Mouse (Mus musculus): ENCODE data around the gene Mafg. TPM values are rescaled to one million over a fixed set of nuclear protein-coding genes. Genes with fewer than 3 reads are reported as not detected.

Gene Mafg
- polyA plus RNA-seq, 1 experiment from 2014 or later, result 37.5 TPM

DNA sequence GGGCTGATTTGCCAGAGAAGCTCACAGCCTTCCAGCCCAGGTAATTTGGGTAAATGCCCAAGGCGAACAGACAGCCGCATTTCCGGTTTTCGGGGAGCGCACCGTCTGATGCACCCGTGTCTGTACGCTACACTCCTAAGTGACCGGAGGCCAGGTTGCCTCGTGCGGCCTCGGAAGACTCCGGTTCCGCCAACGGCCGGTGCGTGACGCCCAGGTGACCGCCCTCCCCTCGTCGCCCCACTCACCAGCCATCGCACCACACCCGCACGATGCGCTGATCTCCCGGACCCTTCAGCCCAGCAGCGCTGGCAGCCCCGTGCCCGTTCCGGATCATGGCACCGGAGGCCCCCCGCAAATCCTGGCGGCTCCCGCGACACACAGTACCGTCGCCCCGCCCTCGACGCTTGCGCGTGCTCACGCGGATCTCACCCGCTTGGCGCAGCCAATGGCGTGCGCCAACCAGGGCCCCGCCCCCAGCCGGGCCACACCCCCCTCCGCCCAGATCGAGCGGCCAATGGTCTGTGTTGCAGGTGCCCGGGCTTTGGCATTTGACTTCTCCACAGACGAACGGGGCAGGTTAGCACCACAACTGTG is 15.8 kb downstream of the Mafg start, which contains the start of gene Pcyt2:
TSS of gene Pcyt2 (minus strand) at position 418 of the 594 bp plus-strand sequence.
- Histone ChIP-seq H3K36me3 (ENCODE audit: control insufficient read depth, insufficient read depth, low read length) (peaks cover 42% of the 10 kb centered on the region), H3K4me3 (ENCODE audit: low read depth, low read length) (peak within 1 kb of the TSS; percentile 80), H3K4me1 (ENCODE audit: control insufficient read depth, insufficient read depth, low read length) (peaks cover 19% of the 10 kb centered on the region), H3K9ac (ENCODE audit: low read depth, low read length) (peak within 1 kb of the TSS; percentile 87), H3K9me3 (replicated peaks; ENCODE audit: control insufficient read depth, low read length, poor library complexity, severe bottlenecking) (no peaks in the 10 kb centered on the region), H3K27me3 (ENCODE audit: control insufficient read depth, insufficient read depth, low read depth, low read length) (no peaks in the 10 kb centered on the region), H3K27ac (ENCODE audit: low read length) (peak within 1 kb of the TSS; percentile 89), H3K4me2 (ENCODE audit: low read length) (peak within 1 kb of the TSS; percentile 94)
- peak; percentile 95 for ATAC-seq
- 1% methylated on average over 56 of the region's 56 CpGs for WGBS

DNA sequence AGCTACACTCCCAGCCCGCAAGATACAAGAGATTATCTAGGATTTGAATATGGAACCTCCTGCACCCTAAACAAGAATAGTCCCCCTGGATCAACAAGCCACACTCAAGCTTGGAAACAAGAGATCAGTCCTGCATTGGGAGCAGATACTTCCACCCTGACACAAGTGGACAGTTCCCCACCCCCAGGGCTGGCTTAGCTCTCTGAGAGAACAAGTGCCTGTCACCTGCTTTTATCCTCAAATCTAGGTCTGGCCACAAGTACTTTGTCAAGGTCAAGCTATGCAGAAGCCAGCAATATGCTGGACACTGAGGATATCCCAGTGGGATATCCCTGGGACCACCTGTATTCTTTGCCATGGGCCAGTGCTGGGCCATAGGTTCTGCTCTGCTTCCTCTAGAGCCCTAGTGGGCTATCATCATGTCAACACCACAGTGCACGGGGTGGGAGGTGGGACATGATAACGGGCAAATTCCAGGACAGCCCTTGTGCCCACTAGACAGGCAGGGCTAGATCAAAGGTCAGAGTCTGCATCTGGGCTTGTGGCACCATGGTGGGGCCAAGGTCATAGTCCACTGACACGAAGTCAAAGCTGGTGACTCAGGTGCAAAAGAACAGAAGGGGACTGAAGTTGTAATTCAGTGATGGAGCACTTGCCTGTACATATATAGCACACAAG is 16.6 kb downstream of the Mafg start:
- Histone ChIP-seq H3K4me1 (ENCODE audit: control insufficient read depth, insufficient read depth, low read length) (peaks cover 19% of the 10 kb centered on the region), H3K4me3 (ENCODE audit: low read depth, low read length) (peak overlapping the region; percentile 80), H3K36me3 (ENCODE audit: control insufficient read depth, insufficient read depth, low read length) (peaks cover 46% of the 10 kb centered on the region), H3K4me2 (ENCODE audit: low read length) (peak overlapping the region; percentile 94), H3K9me3 (replicated peaks; ENCODE audit: control insufficient read depth, low read length, poor library complexity, severe bottlenecking) (no peaks in the 10 kb centered on the region), H3K27ac (ENCODE audit: low read length) (peak overlapping the region; percentile 89), H3K9ac (ENCODE audit: low read depth, low read length) (peak overlapping the region; percentile 87), H3K27me3 (ENCODE audit: control insufficient read depth, insufficient read depth, low read depth, low read length) (no peaks in the 10 kb centered on the region)
- 51% methylated on average over 4 of the region's 4 CpGs for WGBS
- no peak for ATAC-seq

DNA sequence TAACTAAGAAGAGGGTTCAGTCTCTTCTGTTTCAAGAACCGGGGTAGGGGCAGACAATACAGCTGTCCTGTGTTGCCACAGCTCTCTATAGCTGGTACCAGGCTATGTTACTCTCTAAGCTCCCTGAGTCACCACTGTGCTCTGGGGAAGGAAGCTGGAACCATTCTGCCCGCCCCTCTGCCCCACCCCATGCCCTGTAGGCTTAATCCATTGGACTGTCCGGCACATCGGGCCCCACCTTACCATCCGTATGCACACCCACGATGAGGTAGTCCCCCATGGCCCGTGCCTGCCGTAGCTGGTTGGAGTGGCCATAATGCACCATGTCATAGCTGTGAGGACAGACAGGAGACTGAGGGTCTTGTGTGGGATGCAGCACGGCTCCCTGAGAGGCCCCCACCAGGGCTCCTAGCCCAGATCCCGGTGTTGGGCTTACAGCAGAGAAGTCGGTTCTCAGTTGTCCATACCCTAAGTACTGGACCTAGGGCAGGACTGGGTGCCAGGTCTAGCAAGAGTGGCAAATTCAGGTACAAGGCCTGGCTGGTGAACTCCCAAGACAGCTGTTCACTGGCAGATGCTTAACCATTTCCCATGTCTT is 17.7 kb downstream of the Mafg start:
- WGBS, result 91% methylated on average over 11 of the region's 11 CpGs
- Histone ChIP-seq H3K36me3 (ENCODE audit: control insufficient read depth, insufficient read depth, low read length) (peaks cover 44% of the 10 kb centered on the region), H3K27me3 (ENCODE audit: control insufficient read depth, insufficient read depth, low read depth, low read length) (no peaks in the 10 kb centered on the region), H3K4me3 (ENCODE audit: low read depth, low read length) (no peak overlapping the region), H3K27ac (ENCODE audit: low read length) (no peak overlapping the region), H3K9ac (ENCODE audit: low read depth, low read length) (peak overlapping the region; percentile 25; the same call in 1 of the 2 replicates), H3K4me2 (ENCODE audit: low read length) (peak overlapping the region; percentile 94; the same call in 1 of the 2 replicates), H3K4me1 (ENCODE audit: control insufficient read depth, insufficient read depth, low read length) (peaks cover 19% of the 10 kb centered on the region), H3K9me3 (replicated peaks; ENCODE audit: control insufficient read depth, low read length, poor library complexity, severe bottlenecking) (no peaks in the 10 kb centered on the region)
- ATAC-seq, result no peak

DNA sequence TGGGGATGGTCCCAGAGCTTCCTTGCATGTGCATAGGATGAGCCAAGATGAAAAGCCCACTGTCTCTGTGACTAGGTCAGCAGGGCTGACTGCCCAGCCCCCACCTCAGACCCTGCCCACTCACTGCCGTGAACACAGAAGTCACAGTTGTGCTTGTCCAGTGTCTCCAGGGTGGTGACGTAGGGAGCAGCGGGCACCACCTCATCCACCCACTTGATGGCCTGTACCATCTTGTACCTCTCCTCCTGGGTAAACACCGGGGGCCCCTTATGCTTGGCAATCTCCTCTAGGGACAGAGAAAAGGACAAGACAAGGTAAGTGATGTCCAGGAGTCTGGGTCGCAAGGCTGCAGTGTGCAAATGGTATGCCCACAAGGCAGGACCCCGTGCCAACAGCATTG is 18.2 kb downstream of the Mafg start:
- Histone ChIP-seq H3K27me3 (ENCODE audit: control insufficient read depth, insufficient read depth, low read depth, low read length) (no peaks in the 10 kb centered on the region), H3K27ac (ENCODE audit: low read length) (no peak overlapping the region), H3K36me3 (ENCODE audit: control insufficient read depth, insufficient read depth, low read length) (peaks cover 44% of the 10 kb centered on the region), H3K9ac (ENCODE audit: low read depth, low read length) (no peak overlapping the region), H3K4me2 (ENCODE audit: low read length) (no peak overlapping the region), H3K4me1 (ENCODE audit: control insufficient read depth, insufficient read depth, low read length) (peaks cover 19% of the 10 kb centered on the region), H3K9me3 (replicated peaks; ENCODE audit: control insufficient read depth, low read length, poor library complexity, severe bottlenecking) (no peaks in the 10 kb centered on the region), H3K4me3 (ENCODE audit: low read depth, low read length) (no peak overlapping the region)
- no peak for ATAC-seq
- WGBS, result 94% methylated on average over 6 of the region's 6 CpGs

DNA sequence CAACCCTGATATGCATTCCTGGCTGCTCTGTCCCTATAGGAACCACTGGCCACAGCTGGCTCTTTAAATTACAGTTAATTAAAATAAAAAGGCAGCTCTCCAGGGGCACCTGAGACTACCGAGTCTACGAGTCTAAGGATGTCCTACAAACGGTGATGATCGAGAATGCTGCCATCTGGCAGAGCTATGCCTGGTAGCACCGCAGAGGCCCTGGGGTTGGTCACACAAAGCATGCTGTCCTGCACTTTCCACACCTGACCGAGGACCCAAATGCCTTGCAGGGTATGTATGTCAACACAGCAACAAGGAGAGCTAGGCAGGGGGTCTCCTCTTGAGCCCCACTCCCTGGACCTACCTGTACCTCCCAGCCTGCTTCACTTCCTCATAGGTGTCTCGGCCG is 19.4 kb downstream of the Mafg start:
- no peak overlapping the region for H3K4me3 ChIP-seq (ENCODE audit: low read depth, low read length)
- H3K27ac ChIP-seq (ENCODE audit: low read length), result no peak overlapping the region
- WGBS, result 85% methylated on average over 8 of the region's 8 CpGs
- no peaks in the 10 kb centered on the region; the same call in 1 of the 2 replicates for H3K27me3 ChIP-seq (ENCODE audit: control insufficient read depth, insufficient read depth, low read depth, low read length)
- H3K36me3 ChIP-seq (ENCODE audit: control insufficient read depth, insufficient read depth, low read length), result peaks cover 42% of the 10 kb centered on the region
- ATAC-seq, result no peak
- peaks cover 19% of the 10 kb centered on the region for H3K4me1 ChIP-seq (ENCODE audit: control insufficient read depth, insufficient read depth, low read length)
- H3K9me3 ChIP-seq (replicated peaks; ENCODE audit: control insufficient read depth, low read length, poor library complexity, severe bottlenecking), result no peaks in the 10 kb centered on the region
- H3K9ac ChIP-seq (ENCODE audit: low read depth, low read length), result no peak overlapping the region
- H3K4me2 ChIP-seq (ENCODE audit: low read length), result no peak overlapping the region

DNA sequence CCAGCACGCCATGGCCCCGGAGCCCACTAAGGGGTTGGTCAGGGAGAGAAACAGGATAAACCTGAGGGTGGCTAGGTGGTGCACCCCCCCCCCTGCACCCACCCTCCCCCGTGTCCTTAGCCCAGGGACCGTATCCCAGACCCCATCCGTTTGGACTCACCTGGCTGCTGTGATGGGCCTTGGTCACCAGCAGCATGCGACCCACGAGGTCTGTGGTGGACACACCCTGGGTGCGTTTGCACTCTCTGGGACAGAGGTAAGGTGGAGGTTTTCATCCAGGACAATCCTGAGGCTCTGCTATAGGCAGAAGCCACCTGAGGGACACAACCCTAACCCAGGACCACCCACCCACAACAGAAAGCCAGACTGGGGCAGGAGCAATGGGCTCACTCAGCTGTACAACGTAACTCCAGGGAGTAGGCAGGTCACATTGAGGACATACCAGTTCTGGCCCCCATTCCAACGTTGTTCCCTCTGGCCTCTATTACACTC is 19.9 kb downstream of the Mafg start:
- no peak overlapping the region for H3K9ac ChIP-seq (ENCODE audit: low read depth, low read length)
- no peaks in the 10 kb centered on the region for H3K9me3 ChIP-seq (replicated peaks; ENCODE audit: control insufficient read depth, low read length, poor library complexity, severe bottlenecking)
- no peak overlapping the region for H3K4me2 ChIP-seq (ENCODE audit: low read length)
- WGBS, result 90% methylated on average over 9 of the region's 10 CpGs
- peaks cover 23% of the 10 kb centered on the region for H3K4me1 ChIP-seq (ENCODE audit: control insufficient read depth, insufficient read depth, low read length)
- no peaks in the 10 kb centered on the region; the same call in 1 of the 2 replicates for H3K27me3 ChIP-seq (ENCODE audit: control insufficient read depth, insufficient read depth, low read depth, low read length)
- H3K27ac ChIP-seq (ENCODE audit: low read length), result no peak overlapping the region
- no peak for ATAC-seq
- H3K36me3 ChIP-seq (ENCODE audit: control insufficient read depth, insufficient read depth, low read length), result peaks cover 37% of the 10 kb centered on the region
- no peak overlapping the region for H3K4me3 ChIP-seq (ENCODE audit: low read depth, low read length)

DNA sequence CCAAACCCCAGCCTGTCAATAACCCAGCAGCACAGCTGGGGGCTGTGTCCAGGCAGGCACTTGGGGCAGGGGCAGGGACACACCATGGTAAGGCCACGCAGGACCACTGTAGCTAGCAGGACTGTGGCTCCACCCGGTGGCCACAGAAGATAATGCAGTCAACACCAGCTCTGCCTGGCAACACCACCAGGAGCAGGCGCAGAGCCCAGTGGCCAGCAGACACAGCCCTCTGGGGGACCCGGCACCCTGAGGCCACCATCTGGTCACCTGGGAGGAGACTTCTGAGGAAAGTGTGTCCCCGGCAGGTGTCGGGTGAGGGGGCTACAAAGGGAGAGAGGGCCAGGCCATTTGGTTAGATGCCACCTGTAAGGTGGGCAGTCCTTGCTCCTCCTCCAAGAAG is 20.6 kb downstream of the Mafg start:
- Histone ChIP-seq H3K27ac (ENCODE audit: low read length) (no peak overlapping the region), H3K36me3 (ENCODE audit: control insufficient read depth, insufficient read depth, low read length) (peaks cover 31% of the 10 kb centered on the region; the same call in 1 of the 2 replicates)
- WGBS, result 47% methylated on average over 6 of the region's 6 CpGs

DNA sequence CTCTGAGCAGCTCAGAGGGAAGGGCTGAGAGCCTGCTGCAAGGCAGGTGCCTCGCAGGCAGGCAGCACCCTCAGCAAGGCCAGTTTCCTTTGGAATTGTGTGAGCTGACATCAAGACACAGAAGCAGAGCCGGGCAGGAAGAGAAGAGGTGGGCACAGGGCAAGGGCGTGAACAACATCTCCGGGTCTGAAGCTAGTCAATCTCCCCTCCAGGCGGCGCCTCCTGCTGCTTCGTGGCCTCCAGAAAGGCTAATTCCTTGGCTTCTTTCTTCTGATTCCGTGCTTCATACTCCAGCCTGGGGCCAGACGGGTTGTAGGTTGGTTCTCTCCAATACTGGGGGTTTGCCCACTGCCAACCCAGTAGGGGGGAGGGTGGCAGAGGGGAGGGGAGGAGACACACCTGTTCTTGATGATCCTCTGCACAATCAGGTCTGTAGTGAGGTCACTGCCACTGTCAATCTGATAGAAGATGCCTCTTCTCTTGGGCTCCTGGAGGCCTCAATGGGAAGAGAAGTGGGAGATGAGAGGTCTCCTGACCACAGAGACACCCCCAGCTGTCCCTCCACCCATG is 22.8 kb downstream of the Mafg start:
- WGBS, result 79% methylated on average over 9 of the region's 9 CpGs
- Histone ChIP-seq H3K27ac (ENCODE audit: low read length) (no peak overlapping the region), H3K4me3 (ENCODE audit: low read depth, low read length) (no peak overlapping the region), H3K4me2 (ENCODE audit: low read length) (no peak overlapping the region), H3K36me3 (ENCODE audit: control insufficient read depth, insufficient read depth, low read length) (peaks cover 28% of the 10 kb centered on the region; the same call in 1 of the 2 replicates), H3K9me3 (replicated peaks; ENCODE audit: control insufficient read depth, low read length, poor library complexity, severe bottlenecking) (no peaks in the 10 kb centered on the region), H3K4me1 (ENCODE audit: control insufficient read depth, insufficient read depth, low read length) (peaks cover 6% of the 10 kb centered on the region; the same call in 1 of the 2 replicates), H3K9ac (ENCODE audit: low read depth, low read length) (no peak overlapping the region), H3K27me3 (ENCODE audit: control insufficient read depth, insufficient read depth, low read depth, low read length) (no peaks in the 10 kb centered on the region; the same call in 1 of the 2 replicates)
- ATAC-seq, result no peak

More for the DNA sequence above, 20.6 kb downstream of the Mafg start:
- Histone ChIP-seq H3K27me3 (ENCODE audit: control insufficient read depth, insufficient read depth, low read depth, low read length) (no peaks in the 10 kb centered on the region; the same call in 1 of the 2 replicates), H3K9ac (ENCODE audit: low read depth, low read length) (no peak overlapping the region), H3K4me1 (ENCODE audit: control insufficient read depth, insufficient read depth, low read length) (peaks cover 22% of the 10 kb centered on the region), H3K9me3 (replicated peaks; ENCODE audit: control insufficient read depth, low read length, poor library complexity, severe bottlenecking) (no peaks in the 10 kb centered on the region), H3K4me2 (ENCODE audit: low read length) (no peak overlapping the region), H3K4me3 (ENCODE audit: low read depth, low read length) (no peak overlapping the region)
- no peak for ATAC-seq
